Mouse (Mus musculus) thymus, postnatal 25 days (tissue): ENCODE data around the gene Gm20917.
"Not testable (repeated sequence)": the region's sequence is repeated elsewhere in the genome, so short reads cannot be mapped to it uniquely, and the experiment has no call there.

ENCODE experiments used
- DNase-seq: peaks from one replicate; pipeline ENCODE4 v3.0.0; 2022

Gm20917 gene

GRCm38 (mm10) chrY:79151022-79151421 lies at the start of gene Gm20917:
Gene Gm20917 (minus strand): TSS chrY:79151122.
- DNase-seq = not testable (repeated sequence)
